Mouse (Mus musculus) olfactory bulb, adult 2 months (tissue): ENCODE data around the gene Oasl2. TPM values are rescaled to one million over a fixed set of nuclear protein-coding genes. Genes with fewer than 3 reads are reported as not detected.
"Not testable (repeated sequence)": the region's sequence is repeated elsewhere in the genome, so short reads cannot be mapped to it uniquely, and the experiment has no call there.

Experiments used
- H3K27ac ChIP-seq: fragments of 200-500 bp; 2 replicates; pipeline ENCODE4 v1.5.1; 2012; ENCODE audit warnings: low read depth, low read length; ENCODE audit not compliant: insufficient read depth
- H3K4me1 ChIP-seq: fragments of 200-500 bp; 2 replicates; pipeline ENCODE4 v1.6.1; 2012; ENCODE audit warnings: low read length; ENCODE audit not compliant: control insufficient read depth, insufficient read depth
- H3K4me3 ChIP-seq: fragments of 200-500 bp; 2 replicates; pipeline ENCODE4 v1.5.1; 2012; ENCODE audit warnings: mild to moderate bottlenecking, low read depth, low read length, moderate library complexity; ENCODE audit not compliant: insufficient read depth
- CTCF ChIP-seq: fragments of 200-500 bp; IDR thresholded peaks from 2 replicates; pipeline ENCODE4 v1.5.1; 2012; ENCODE audit warnings: low read depth, mild to moderate bottlenecking, low read length, moderate library complexity; ENCODE audit not compliant: insufficient read depth
- POLR2A ChIP-seq: fragments of 200-500 bp; IDR thresholded peaks from 2 replicates; pipeline ENCODE4 v1.6.1; 2012; ENCODE audit warnings: mild to moderate bottlenecking, low read depth, low read length, moderate library complexity; ENCODE audit not compliant: insufficient read depth
- WGBS: fragments of 180-500 bp; shearing (Covaris S2); methylation state at CpG from one replicate; pipeline ENCODE4 v1.1.7; 2018; 5-methylcytosine and 5-hydroxymethylcytosine counted together
- polyA plus RNA-seq: library from polyadenylated mRNA; stranded (reverse); fragments of >200 nt; gene quantifications from 2 replicates; pipeline ENCODE4 v1.2.4, GENCODE M21; 2012; ENCODE audit warnings: low replicate concordance; ENCODE audit not compliant: missing spikeins, insufficient read depth, insufficient read length

The Oasl2 gene
- polyA plus RNA-seq, 1 experiment, result not detected

DNA sequence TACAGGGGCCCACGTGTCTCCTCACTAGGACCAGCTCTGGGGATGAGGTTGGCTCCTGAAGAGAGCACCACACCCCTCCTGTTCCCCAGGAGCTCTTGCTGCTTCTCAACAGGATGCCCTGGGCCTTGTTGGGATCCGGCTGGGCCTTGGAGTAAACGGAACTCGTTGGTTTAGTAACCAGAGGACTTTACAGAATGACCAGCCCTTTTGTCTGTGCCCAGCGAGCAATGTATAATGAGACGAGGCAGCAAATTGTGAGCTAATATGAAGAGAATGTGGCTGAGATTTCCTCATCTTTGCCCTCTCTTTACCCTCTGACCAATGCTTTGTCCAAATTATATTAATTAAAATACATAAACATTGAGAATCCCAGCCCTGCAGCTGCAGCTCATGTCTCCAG, 20.4 kb upstream of the Oasl2 start:
- Histone ChIP-seq H3K27ac (no peak overlapping the region), H3K4me3 (no peak overlapping the region), H3K4me1 (no peaks in the 10 kb centered on the region)
- WGBS, result 51% methylated on average over 6 of the region's 6 CpGs
- TF ChIP-seq POLR2A, result no peak
- TF ChIP-seq CTCF, result no peak

GRCm38 (mm10) chr5:114877487-114877886, 19.2 kb upstream of the Oasl2 start:
- Histone ChIP-seq H3K27ac (no peak overlapping the region), H3K4me1 (no peaks in the 10 kb centered on the region), H3K4me3 (no peak overlapping the region)
- WGBS, result 76% methylated on average over 7 of the region's 7 CpGs
- TF ChIP-seq POLR2A (no peak), CTCF (no peak)

DNA sequence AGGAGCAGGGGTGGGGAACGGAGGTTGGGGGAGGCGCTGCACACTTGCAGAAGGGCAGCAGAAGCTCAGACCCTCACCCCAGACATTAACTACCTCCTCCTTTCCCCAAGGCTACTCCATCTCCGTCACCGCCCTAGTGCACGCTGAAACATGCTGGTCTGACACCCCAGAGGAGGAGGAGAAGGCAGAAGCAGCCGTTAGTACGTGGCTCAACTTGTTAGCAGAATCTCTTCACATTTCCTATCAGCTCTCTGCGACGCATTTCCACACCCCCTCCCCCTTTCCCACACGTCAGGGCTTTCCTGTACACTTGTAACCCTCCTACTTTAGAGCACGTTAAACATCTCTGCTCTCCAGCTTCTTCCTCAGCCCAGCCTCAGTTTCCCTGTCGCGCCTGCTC, 17.3 kb upstream of the Oasl2 start:
- 66% methylated on average over 13 of the region's 13 CpGs for WGBS
- Histone ChIP-seq H3K4me1 (no peaks in the 10 kb centered on the region), H3K27ac (no peak overlapping the region), H3K4me3 (no peak overlapping the region)
- TF ChIP-seq CTCF (no peak), POLR2A (no peak)

DNA sequence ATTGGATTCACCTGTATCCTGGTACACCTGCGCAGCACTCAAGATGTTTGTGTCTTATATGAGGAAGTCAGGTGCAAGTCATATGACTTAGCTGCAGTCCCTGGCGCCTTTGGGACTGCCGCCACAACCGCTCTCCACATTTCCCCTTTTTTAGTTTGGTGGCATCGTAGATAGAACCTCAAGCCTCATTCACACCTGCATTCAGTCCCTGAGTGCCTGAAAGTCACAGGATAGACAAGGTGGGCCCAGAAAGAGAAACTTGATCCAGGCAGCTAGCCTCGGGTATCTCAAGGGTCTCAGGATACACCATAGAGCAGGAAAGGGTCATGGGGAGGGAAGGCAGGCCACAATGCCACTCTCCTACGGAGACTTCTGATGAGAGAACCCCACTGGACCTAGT, 14.4 kb upstream of the Oasl2 start:
- not testable (repeated sequence) for H3K27ac ChIP-seq, H3K4me3 ChIP-seq, H3K4me1 ChIP-seq
- WGBS, result 86% methylated on average over 6 of the region's 7 CpGs

DNA sequence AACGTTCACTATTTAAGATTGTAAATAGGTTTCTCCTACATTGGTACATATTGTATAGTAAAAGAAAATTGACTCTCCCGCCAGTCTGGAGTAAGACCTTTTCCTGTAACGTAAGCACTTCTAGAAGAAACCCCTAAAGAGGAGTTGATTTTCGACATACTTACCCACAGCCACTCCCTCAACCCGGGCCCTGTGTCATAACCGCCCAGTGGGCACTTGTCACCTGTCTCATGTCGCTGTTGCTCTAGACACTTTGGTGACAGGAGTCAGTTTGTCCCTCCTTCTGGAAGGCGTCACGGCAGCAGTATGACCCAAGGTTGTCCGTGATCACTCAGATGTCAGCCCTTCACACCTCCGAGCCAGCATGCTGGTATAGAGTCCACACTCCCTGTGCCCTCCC, 13.7 kb upstream of the Oasl2 start:
- no peak overlapping the region for H3K4me3 ChIP-seq
- WGBS, result 97% methylated on average over 11 of the region's 11 CpGs
- TF ChIP-seq CTCF (no peak), POLR2A (no peak)
- H3K27ac ChIP-seq, result no peak overlapping the region
- H3K4me1 ChIP-seq, result no peaks in the 10 kb centered on the region

DNA sequence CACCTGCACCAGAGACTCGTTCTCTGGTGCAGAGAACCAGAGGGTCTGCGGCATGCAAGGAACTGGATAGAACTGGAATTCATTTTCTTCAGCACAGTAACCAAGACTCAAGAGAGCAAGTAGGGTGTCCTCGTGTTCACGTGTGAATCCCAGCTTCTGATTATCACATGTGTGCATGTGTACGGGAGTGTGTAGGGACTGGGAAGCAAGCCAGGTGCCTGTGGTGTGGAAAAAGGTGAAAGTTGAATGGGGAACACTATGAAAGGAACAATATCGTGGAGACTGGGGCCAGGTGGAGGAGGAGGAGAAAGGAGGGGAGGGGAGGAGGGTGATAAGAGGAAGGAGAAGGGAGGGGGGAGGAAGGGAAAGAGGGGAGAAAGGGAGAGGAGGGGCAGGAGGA, 9.9 kb upstream of the Oasl2 start:
- WGBS, result 79% methylated on average over 6 of the region's 6 CpGs
- H3K27ac ChIP-seq, result no peak overlapping the region
- no peak for TF ChIP-seq POLR2A
- TF ChIP-seq CTCF, result no peak
- no peaks in the 10 kb centered on the region for H3K4me1 ChIP-seq
- H3K4me3 ChIP-seq, result no peak overlapping the region

DNA sequence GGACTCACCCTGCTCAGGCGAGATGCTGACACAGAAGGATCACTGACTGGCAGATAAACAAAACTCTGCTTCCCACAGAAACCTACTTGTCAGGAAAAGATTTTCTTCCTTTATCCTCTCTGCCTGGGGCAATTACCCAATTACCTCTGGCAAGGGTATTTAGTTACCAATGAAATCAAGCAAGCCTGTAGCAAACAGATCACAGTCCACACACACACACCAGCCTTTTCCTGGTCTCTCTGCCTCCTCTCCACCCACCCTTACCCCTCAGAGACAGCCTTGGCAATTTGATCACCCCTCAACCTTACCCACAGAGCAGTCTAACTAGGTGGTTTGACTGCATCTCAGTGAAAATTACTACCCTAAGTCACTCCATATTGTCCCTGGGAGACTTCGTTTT, 7.7 kb upstream of the Oasl2 start:
- H3K4me3 ChIP-seq, result no peak overlapping the region
- no peak overlapping the region for H3K27ac ChIP-seq
- WGBS, result 59% methylated on average over 2 of the region's 2 CpGs
- TF ChIP-seq POLR2A, result no peak
- no peaks in the 10 kb centered on the region for H3K4me1 ChIP-seq

- WGBS, result 82% methylated on average over 4 of the region's 4 CpGs
- H3K27ac ChIP-seq, result no peak overlapping the region
- TF ChIP-seq CTCF (no peak), POLR2A (no peak)
- peaks cover 3% of the 10 kb centered on the region; the same call in 1 of the 2 replicates for H3K4me1 ChIP-seq
- no peak overlapping the region for H3K4me3 ChIP-seq
Observed at GRCm38 (mm10) chr5:114895542-114895941, 1.2 kb upstream of the Oasl2 start.

GRCm38 (mm10) chr5:114897374-114897793, 648 bp downstream of the Oasl2 start:
- H3K4me1 ChIP-seq, result peaks cover 3% of the 10 kb centered on the region; the same call in 1 of the 2 replicates
- peak overlapping the region; percentile 21; the same call in 1 of the 2 replicates for H3K4me3 ChIP-seq
- WGBS, result 15% methylated on average over 7 of the region's 7 CpGs
- TF ChIP-seq POLR2A (no peak), CTCF (no peak)
- no peak overlapping the region for H3K27ac ChIP-seq

GRCm38 (mm10) chr5:114898857-114899256, 2.1 kb downstream of the Oasl2 start:
- 89% methylated on average over 7 of the region's 7 CpGs for WGBS
- no peak overlapping the region for H3K4me3 ChIP-seq
- peaks cover 3% of the 10 kb centered on the region; the same call in 1 of the 2 replicates for H3K4me1 ChIP-seq
- TF ChIP-seq POLR2A, result no peak
- TF ChIP-seq CTCF, result no peak
- no peak overlapping the region for H3K27ac ChIP-seq

GRCm38 (mm10) chr5:114902413-114902812, 5.7 kb downstream of the Oasl2 start:
- no peak for TF ChIP-seq POLR2A
- no peak for TF ChIP-seq CTCF
- Histone ChIP-seq H3K4me1 (peaks cover 2% of the 10 kb centered on the region; the same call in 1 of the 2 replicates), H3K4me3 (no peak overlapping the region), H3K27ac (no peak overlapping the region)
- WGBS, result 43% methylated on average over 1 of the region's 1 CpGs
